7 mouse cellular contexts compared by ENCODE assay signal in the genomic region with DNA sequence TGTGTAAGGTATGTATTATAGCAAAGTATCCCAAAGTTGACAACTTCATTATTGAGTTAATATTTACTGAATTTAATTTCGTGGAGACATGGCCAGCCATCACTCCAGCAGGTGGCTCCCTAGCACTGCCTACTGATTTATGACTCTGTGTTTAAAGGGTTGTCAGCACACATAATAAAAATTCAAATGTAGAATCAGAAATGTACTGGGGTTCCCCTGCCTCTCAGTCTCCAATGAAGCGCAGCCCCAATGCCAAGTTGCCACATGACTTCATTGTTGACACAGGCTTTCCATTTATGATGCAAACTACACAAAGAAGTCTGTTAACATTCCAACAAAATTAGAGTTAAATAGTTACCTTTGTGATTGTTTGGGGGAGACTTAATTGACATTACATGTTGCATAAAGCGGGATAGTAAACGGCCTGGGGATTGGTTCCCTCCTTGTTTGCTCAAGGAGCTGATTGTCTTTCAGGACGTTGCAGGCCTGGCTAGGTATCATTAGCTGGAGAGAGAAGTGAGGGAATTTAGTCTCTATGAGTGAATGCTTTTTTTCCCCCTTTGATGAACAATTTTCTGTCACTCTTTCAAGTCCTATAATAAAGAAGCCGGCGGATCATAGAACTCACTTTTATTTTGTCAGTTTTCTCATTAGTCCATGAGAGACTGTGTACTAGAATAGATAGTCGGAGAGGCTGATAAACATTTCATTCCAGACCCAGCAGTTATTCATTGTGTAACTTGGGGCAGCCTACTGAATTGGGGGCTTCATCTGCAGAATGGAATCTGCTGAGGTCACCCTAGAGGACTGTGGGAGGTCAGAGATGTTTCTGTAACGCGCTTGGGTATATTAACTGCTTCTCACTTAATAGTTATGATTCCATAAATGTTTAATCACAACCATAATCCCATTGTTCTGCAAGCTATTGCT.
DNase-seq lines count a peak whose midpoint lies in the region; ATAC-seq and TF ChIP-seq lines count a peak whose summit lies in the region.

No protein-coding gene starts in this region.

- peak; percentile 26 for DNase-seq in limb, embryonic 11.5 days (ENCODE audit: low spot score)
- DNase-seq in limb, embryonic 10.5 days (ENCODE audit: low spot score), result no peak
- DNase-seq in brain, embryonic 14.5 days (ENCODE audit: low read depth), result peak; percentile 86
- DNase-seq in layer of hippocampus, postnatal 36 days, result peak; percentile 41 to 57
- no peak for DNase-seq in thymus, adult 18-20 months

- TF ChIP-seq POLR2A in brain, embryonic 14.5 days (IDR thresholded peaks at IDR 0.05; ENCODE audit: borderline replicate concordance, extremely low read depth, insufficient read depth, insufficient read length, poor library complexity, severe bottlenecking), result no peak

- peak; percentile 44; the same call in 1 of the 2 replicates for ATAC-seq in limb, embryonic 11.5 days (ENCODE audit: insufficient number of reproducible peaks, low FRiP score, low TSS enrichment, low read depth)
- ATAC-seq in forebrain, embryonic 16.5 days, result peak; percentile 64
- ATAC-seq in stomach, embryonic 14.5 days (ENCODE audit: insufficient number of reproducible peaks, insufficient read depth, low FRiP score, low read depth), result peak; percentile 76

- H3K9me3 ChIP-seq in limb, embryonic 11.5 days (ENCODE audit: control insufficient read depth, low read length), result no peaks in the 10 kb centered on the region
- no peaks in the 10 kb centered on the region for H3K9me3 ChIP-seq in limb, embryonic 10.5 days (replicated peaks)
- no peaks in the 10 kb centered on the region for H3K9me3 ChIP-seq in forebrain, embryonic 16.5 days (ENCODE audit: control insufficient read depth, low read length)
- H3K9me3 ChIP-seq in stomach, embryonic 14.5 days (ENCODE audit: control insufficient read depth, low read depth, low read length), result no peaks in the 10 kb centered on the region

- 67% methylated on average over 10 of the region's 10 CpGs for WGBS in limb, embryonic 11.5 days
- WGBS in limb, embryonic 10.5 days, result 71% methylated on average over 10 of the region's 10 CpGs
- 17% methylated on average over 10 of the region's 10 CpGs for WGBS in forebrain, embryonic 16.5 days
- 39% methylated on average over 10 of the region's 10 CpGs for WGBS in stomach, embryonic 14.5 days

- H3K27me3 ChIP-seq in limb, embryonic 11.5 days (ENCODE audit: control insufficient read depth, insufficient read depth, low read length), result no peaks in the 10 kb centered on the region
- no peaks in the 10 kb centered on the region for H3K27me3 ChIP-seq in limb, embryonic 10.5 days (ENCODE audit: low read depth, poor library complexity, severe bottlenecking)
- no peaks in the 10 kb centered on the region for H3K27me3 ChIP-seq in forebrain, embryonic 16.5 days (replicated peaks; ENCODE audit: control insufficient read depth, insufficient read depth, low read length)
- no peaks in the 10 kb centered on the region for H3K27me3 ChIP-seq in stomach, embryonic 14.5 days (ENCODE audit: control insufficient read depth, insufficient read depth, low read length)

- H3K9ac ChIP-seq in limb, embryonic 11.5 days (ENCODE audit: low read length), result no peak overlapping the region
- no peak overlapping the region for H3K9ac ChIP-seq in forebrain, embryonic 16.5 days (replicated peaks; ENCODE audit: low read depth, low read length)
- no peak overlapping the region for H3K9ac ChIP-seq in stomach, embryonic 14.5 days (replicated peaks; ENCODE audit: low read depth, low read length)

- H3K4me2 ChIP-seq in limb, embryonic 11.5 days (ENCODE audit: low read depth, severe bottlenecking), result no peak overlapping the region
- no peak overlapping the region for H3K4me2 ChIP-seq in forebrain, embryonic 16.5 days (ENCODE audit: low read length)
- no peak overlapping the region for H3K4me2 ChIP-seq in stomach, embryonic 14.5 days (replicated peaks; ENCODE audit: low read depth, low read length)

- H3K27ac ChIP-seq in limb, embryonic 11.5 days (replicated peaks; ENCODE audit: low read depth, low read length), result no peak overlapping the region
- H3K27ac ChIP-seq in limb, embryonic 10.5 days, result no peak overlapping the region
- no peak overlapping the region for H3K27ac ChIP-seq in forebrain, embryonic 16.5 days (ENCODE audit: low read length)
- H3K27ac ChIP-seq in stomach, embryonic 14.5 days (ENCODE audit: low read length), result no peak overlapping the region

- TF ChIP-seq CTCF in brain, embryonic 14.5 days (IDR thresholded peaks at IDR 0.05; ENCODE audit: borderline replicate concordance, extremely low read depth, insufficient read depth, insufficient read length), result peak; percentile 69; the same call in 1 of the 2 replicates

- no peak overlapping the region for H3K4me3 ChIP-seq in limb, embryonic 11.5 days (ENCODE audit: low read depth, low read length)
- H3K4me3 ChIP-seq in limb, embryonic 10.5 days, result no peak overlapping the region
- H3K4me3 ChIP-seq in forebrain, embryonic 16.5 days (replicated peaks; ENCODE audit: low read length), result no peak overlapping the region
- no peak overlapping the region for H3K4me3 ChIP-seq in stomach, embryonic 14.5 days (ENCODE audit: low read depth, low read length)

- no peaks in the 10 kb centered on the region for H3K36me3 ChIP-seq in limb, embryonic 11.5 days (ENCODE audit: control insufficient read depth, insufficient read depth, low read length)
- no peaks in the 10 kb centered on the region for H3K36me3 ChIP-seq in limb, embryonic 10.5 days
- no peaks in the 10 kb centered on the region for H3K36me3 ChIP-seq in forebrain, embryonic 16.5 days (ENCODE audit: control insufficient read depth, insufficient read depth)
- H3K36me3 ChIP-seq in stomach, embryonic 14.5 days (ENCODE audit: control insufficient read depth, insufficient read depth, low read length), result no peaks in the 10 kb centered on the region

- no peaks in the 10 kb centered on the region for H3K4me1 ChIP-seq in limb, embryonic 11.5 days (ENCODE audit: control insufficient read depth, insufficient read depth, low read length)
- H3K4me1 ChIP-seq in limb, embryonic 10.5 days, result no peaks in the 10 kb centered on the region
- H3K4me1 ChIP-seq in forebrain, embryonic 16.5 days (replicated peaks; ENCODE audit: control insufficient read depth, insufficient read depth, low read length), result peaks cover 4% of the 10 kb centered on the region
- no peaks in the 10 kb centered on the region for H3K4me1 ChIP-seq in stomach, embryonic 14.5 days (ENCODE audit: control insufficient read depth, insufficient read depth, low read length)

Comparison
In these comparisons a context has a peak if more than half of its experiments do, and no peak if none do; other contexts are left out.
1. DNase-seq: peak in limb, embryonic 11.5 days (single experiment), brain, embryonic 14.5 days (single experiment) and layer of hippocampus, postnatal 36 days (2 of 2); none in limb, embryonic 10.5 days (single experiment) and thymus, adult 18-20 months (0 of 2).
2. Peak in every context shown above with its lines, with median percentiles within 50 percentile points of each other: ATAC-seq.